Mouse (Mus musculus): Measurements from ENCODE around the gene Maml2. TPM values are rescaled to one million over a fixed set of nuclear protein-coding genes. Genes with fewer than 3 reads are reported as not detected.

Maml2 gene
- total RNA-seq (2015) (1.1 and 2.9 TPM in 2 replicates), total RNA-seq (2017) (0.46 and 0.71 TPM in 2 replicates)

DNA sequence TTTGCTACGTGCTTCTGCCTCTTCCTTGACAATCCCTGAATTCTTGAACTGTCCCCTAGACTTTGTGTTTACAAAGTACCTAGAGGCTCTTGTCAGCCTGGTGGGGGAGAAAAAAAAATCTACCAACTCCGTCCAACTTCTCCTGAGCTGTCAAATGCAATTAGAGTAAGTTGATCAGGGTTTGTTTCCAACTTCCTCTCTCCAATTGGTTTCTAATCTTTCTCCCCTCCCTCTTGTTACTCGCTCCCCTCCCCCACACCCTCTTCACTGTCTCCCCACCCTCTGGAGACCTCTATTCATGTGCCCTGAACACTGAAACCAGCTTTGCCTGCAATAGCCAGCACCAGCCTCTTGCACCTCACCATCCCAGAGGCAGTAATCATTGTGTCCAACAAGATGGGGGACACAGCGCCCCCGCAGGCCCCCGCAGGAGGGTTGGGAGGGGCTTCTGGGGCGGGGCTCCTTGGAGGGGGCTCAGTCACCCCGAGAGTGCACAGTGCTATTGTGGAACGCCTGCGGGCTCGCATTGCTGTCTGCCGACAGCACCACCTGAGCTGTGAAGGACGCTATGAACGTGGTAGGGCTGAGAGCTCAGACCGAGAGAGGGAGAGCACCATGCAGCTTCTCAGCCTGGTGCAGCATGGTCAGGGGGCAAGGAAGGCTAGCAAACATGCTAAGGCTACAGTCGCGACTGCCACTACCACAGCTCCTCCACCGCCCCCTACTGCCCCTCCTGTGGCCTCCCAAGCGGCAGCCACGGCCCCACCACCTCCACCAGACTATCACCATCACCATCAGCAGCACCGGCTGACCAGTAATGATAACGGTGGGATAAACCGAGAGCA lies at the start of gene Maml2:
Maml2 (plus strand) TSS at position 290 of the 845 bp plus-strand sequence.
- peak; percentile 41 for ATAC-seq (replicated peaks; ENCODE audit: poor library complexity)

DNA sequence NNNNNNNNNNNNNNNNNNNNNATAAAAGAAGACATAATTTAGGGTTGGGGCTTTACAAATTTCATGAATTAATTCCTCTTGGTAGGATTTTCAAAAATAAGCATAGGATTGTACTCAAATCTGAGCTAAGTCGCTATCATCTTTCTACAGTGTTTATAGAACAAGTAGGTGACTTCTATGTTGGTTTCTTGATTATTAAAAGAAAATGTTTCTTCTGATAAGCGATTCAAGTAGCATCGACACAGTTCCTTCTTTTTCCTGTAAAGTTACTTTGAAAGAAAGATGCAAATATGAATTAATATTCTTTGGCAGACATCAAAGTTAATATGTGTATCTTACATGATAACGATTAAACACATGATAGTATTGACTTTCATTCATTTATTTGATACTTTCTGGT lies 49.7 kb upstream of the Maml2 start:
- no peak for ATAC-seq (replicated peaks; ENCODE audit: poor library complexity)

- no peak for ATAC-seq (replicated peaks; ENCODE audit: poor library complexity)
Measured at GRCm38 (mm10) chr9:13251251-13251650, 46.5 kb upstream of the Maml2 start.

DNA sequence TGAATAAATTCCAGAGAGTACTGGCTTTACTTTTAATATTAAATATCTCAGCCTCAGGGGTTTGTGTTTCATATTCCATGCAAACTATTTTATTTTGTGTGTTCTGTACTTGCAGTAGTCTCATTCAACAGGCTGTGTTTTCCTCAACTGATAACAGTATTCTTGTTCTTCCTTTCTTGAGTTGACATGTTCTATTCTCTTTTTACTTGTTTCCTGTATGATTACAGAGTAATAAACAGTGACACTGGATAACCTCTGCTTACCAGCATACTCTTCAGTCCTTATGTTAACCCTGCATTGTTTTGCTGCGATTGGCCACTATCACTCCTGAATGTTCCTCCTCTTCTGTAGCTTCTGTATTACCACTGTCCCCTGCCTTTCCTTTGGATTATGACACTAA lies 41.0 kb upstream of the Maml2 start:
- no peak for ATAC-seq (replicated peaks; ENCODE audit: poor library complexity)

- no peak for ATAC-seq (replicated peaks; ENCODE audit: poor library complexity)
Measured at GRCm38 (mm10) chr9:13258173-13258572, 39.6 kb upstream of the Maml2 start.

GRCm38 (mm10) chr9:13260980-13261379 lies 36.8 kb upstream of the Maml2 start:
- ATAC-seq (replicated peaks; ENCODE audit: poor library complexity): no peak

DNA sequence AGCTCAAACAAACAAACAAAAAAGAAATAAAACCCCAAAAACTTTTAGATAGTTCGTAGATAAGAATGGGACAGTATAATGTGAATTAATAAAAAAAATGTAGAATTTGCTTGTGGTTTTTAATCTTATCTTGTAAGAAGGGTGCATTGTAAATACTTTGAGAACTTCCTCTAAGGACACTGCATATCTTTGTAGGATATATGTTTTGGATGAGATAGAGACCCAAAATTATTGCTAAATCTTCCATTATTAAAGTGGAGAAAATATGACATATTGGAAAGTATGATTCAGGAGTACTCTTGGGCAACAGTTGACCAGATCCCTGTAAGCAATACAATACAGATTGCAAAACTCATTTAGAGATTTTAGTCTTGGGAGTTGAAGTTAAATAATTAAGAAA lies 24.5 kb upstream of the Maml2 start:
- no peak for ATAC-seq (replicated peaks; ENCODE audit: poor library complexity)

GRCm38 (mm10) chr9:13287482-13287881 lies 10.3 kb upstream of the Maml2 start:
- ATAC-seq (replicated peaks; ENCODE audit: poor library complexity): no peak

- peak; percentile 84 for ATAC-seq (replicated peaks; ENCODE audit: poor library complexity)
Measured at GRCm38 (mm10) chr9:13296274-13297121, 1.3 kb upstream of the Maml2 start.

DNA sequence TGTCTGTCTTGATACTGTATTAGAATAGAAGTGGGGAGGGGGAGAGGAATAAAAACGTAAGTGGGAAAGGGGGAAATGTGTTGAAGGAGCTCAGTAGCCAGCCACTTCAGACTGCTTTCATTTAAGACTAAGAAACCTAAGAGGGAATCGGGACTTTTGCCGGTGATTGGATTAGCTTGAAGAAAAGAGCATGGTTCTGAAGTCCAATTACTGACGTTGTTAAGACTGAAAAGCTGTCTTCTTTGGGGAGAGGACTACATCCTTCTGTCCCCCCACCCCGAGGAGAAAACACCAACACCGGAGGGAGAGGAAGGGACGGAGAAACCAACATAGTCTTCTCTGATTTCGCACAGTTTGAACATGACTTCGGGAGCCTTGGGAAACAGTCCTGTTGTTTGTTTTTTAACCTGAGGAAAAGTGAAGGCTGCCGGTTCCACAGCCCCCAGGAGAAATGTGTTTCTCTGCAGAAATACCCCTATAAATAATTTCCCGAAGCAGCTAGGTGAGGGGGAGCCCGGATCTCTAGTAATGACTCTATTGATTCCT lies 562 bp upstream of the Maml2 start:
- no peak for ATAC-seq (replicated peaks; ENCODE audit: poor library complexity)

DNA sequence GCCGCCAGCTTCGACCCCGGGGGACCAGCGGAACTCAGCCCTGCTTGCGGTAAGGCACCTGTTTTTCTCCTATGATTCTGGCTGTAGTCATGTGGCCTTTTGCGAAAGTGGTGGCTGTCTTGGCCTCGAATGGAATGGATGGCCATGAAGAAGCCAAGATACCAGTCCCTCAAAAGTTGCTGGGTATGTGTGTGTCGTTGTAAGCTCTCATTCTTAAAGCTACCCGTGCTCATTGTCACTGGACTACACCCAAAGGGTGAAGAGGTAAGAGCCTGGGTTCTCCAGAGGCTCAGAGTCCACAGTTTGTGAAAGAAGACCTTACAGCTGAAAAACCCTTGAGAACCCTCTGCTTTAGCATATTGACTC lies 739 bp downstream of the Maml2 start:
- no peak for ATAC-seq (replicated peaks; ENCODE audit: poor library complexity)

GRCm38 (mm10) chr9:13299190-13299589 lies 1.4 kb downstream of the Maml2 start:
- no peak for ATAC-seq (replicated peaks; ENCODE audit: poor library complexity)

DNA sequence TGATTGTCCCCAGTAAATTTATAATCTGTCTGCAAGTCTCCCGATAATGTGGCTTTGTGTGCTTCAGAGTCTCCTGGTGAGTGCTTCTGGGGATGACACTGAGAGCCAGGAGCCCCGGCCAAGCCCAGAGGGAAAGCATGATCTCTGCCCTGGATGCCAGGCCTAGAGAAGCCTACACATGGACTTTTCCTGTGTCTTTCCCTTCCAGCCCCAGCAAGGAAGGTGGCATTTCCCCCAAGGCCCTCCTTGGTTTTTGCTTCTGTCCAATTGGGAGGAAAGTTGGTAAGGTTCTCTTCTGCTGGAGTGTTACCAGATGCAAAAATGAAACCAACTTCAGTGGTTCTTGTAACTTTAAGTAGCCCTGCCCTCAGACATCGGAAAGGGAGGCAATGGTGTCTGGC lies 2.3 kb downstream of the Maml2 start:
- no peak for ATAC-seq (replicated peaks; ENCODE audit: poor library complexity)

- no peak for ATAC-seq (replicated peaks; ENCODE audit: poor library complexity)
Measured at GRCm38 (mm10) chr9:13300891-13301782, 3.4 kb downstream of the Maml2 start.

GRCm38 (mm10) chr9:13302183-13302825 lies 4.5 kb downstream of the Maml2 start:
- no peak for ATAC-seq (replicated peaks; ENCODE audit: poor library complexity)

DNA sequence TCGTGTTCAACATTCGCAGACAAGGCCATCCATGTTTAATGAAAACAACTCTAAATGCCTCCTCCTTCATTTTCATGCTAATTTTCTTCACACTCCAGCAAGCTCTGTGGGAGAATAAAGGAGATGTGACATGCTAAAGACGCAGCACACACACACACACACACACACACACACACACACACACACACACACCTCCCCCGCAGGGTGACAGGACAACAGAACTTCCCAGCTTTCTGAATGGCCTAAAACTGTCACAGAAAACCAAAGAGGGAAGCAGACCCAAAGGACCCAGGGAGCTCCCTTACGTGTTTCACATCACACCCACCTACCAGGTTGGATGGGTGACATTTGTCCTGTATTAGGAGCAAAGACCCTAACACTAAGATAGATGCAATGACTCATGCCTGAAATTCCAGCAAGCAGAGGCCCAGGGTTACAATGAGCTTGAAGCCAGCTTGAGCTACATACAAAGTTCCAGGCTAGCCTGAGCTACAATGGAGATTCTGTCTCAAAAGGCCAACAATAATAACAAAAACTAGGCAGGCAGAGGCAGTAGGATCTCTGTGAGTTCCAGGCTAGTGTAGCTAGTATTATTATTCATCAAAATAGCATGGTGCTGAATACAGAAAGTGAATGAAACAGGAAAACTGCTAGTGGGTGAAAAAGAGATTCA lies 5.5 kb downstream of the Maml2 start:
- no peak for ATAC-seq (replicated peaks; ENCODE audit: poor library complexity)

DNA sequence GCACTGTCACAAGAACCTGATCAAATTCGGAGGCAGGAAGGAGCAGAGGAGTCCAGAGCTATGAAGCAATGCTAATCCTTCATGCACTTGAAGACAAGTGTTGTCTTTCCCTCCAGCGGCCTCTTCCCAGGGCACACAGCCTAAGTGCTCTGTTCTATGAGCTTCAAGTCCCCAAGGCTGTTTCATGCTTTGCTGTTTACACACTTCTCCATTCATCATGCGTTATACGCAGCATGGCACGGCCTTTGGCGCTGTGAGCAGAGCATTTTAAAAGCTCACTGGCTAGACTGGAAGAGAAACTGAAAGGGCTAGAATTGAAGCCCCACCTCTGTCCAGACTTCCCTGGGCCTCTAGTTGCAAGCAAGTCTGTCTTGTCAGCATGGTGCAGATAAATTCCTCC lies 6.2 kb downstream of the Maml2 start:
- ATAC-seq (replicated peaks; ENCODE audit: poor library complexity): peak; percentile 79

DNA sequence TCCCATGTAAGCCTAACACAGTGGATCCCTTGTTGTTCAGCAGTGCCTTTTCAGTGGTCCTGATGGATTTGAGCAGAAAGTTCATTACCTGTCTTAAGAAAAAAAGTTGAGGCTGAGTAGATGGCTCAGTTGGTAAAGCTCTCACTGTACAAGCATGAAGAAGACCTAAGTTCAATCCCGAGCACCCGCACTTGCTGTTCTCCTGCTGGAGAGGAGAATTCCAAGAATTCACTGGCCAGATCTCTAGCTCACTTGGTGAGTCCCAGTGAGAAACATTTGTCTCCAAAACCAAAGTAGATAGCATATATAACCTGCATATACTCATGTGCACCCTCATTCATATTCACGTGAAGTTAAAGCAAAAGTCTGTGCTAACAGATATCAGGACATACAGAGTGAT lies 8.7 kb downstream of the Maml2 start:
- ATAC-seq (replicated peaks; ENCODE audit: poor library complexity): no peak

- ATAC-seq (replicated peaks; ENCODE audit: poor library complexity): no peak
Measured at GRCm38 (mm10) chr9:13307226-13307625, 9.5 kb downstream of the Maml2 start.

- ATAC-seq (replicated peaks; ENCODE audit: poor library complexity): no peak
Measured at GRCm38 (mm10) chr9:13308718-13309117, 11.0 kb downstream of the Maml2 start.
